Mouse (Mus musculus): ENCODE data around the gene Hmces.

- TF ChIP-seq CTCF (IDR thresholded peaks at IDR 0.05) (no peak), EP300 (IDR thresholded peaks at IDR 0.05) (no peak)
Measured at GRCm38 (mm10) chr6:87911559-87911958, 2.2 kb upstream of the Hmces start.
